Mouse (Mus musculus) lung, postnatal 0 days (tissue): ENCODE measurements around the gene Vmn1r221. TPM values are rescaled to one million over a fixed set of nuclear protein-coding genes. Genes with fewer than 3 reads are reported as not detected.

Experiments used
- ATAC-seq: fragments of 200-750 bp; cut with Nextera tagmentation; 2 replicates; pipeline ENCODE4 v1.8.0; 2017; ENCODE audit warnings: moderate library complexity
- DNase-seq: peaks from one replicate; pipeline ENCODE4 v3.0.0-alpha.2; 2016; ENCODE audit warnings: low spot score
- H3K27ac ChIP-seq: fragments of 300-500 bp; sonication (generic); 2 replicates; pipeline ENCODE4 v1.5.1; 2014; ENCODE audit warnings: antibody characterized with exemption, mild to moderate bottlenecking, low read length, mixed read lengths
- H3K27me3 ChIP-seq: fragments of 300-500 bp; sonication (generic); replicated peaks from 2 replicates; pipeline ENCODE4 v1.6.1; 2014; ENCODE audit warnings: low read length, mixed read lengths; ENCODE audit not compliant: insufficient read depth
- H3K36me3 ChIP-seq: fragments of 300-500 bp; sonication (generic); 2 replicates; pipeline ENCODE4 v1.6.1; 2014; ENCODE audit warnings: low read length, mixed read lengths; ENCODE audit not compliant: insufficient read depth
- H3K4me1 ChIP-seq: fragments of 300-500 bp; sonication (generic); 2 replicates; pipeline ENCODE4 v1.6.1; 2014; ENCODE audit warnings: antibody characterized with exemption, low read depth, low read length, mixed read lengths; ENCODE audit not compliant: insufficient read depth
- H3K4me2 ChIP-seq: fragments of 300-500 bp; sonication (generic); replicated peaks from 2 replicates; pipeline ENCODE4 v1.6.1; 2014; ENCODE audit warnings: low read depth, mild to moderate bottlenecking, low read length, moderate library complexity, mixed read lengths
- H3K4me3 ChIP-seq: fragments of 300-500 bp; sonication (generic); 2 replicates; pipeline ENCODE4 v1.5.1; 2014; ENCODE audit warnings: low read depth, low read length
- H3K9ac ChIP-seq: fragments of 300-500 bp; sonication (generic); replicated peaks from 2 replicates; pipeline ENCODE4 v1.6.1; 2014; ENCODE audit warnings: low read depth, mild to moderate bottlenecking
- H3K9me3 ChIP-seq: fragments of 300-500 bp; sonication (generic); 2 replicates; pipeline ENCODE4 v1.6.1; 2016; ENCODE audit warnings: low read length, mixed read lengths
- CTCF ChIP-seq: IDR thresholded peaks from 2 replicates; pipeline ENCODE4 v1.5.1; 2016; ENCODE audit warnings: antibody characterized with exemption, mild to moderate bottlenecking
- EP300 ChIP-seq: IDR thresholded peaks from 2 replicates; pipeline ENCODE4 v1.6.1; 2016; ENCODE audit warnings: antibody characterized with exemption, mild to moderate bottlenecking, control low read depth
- WGBS: fragments of 180-500 bp; shearing (Covaris S2); extraction: QIAGEN DNeasy Blood & Tissue Kit; methylation state at CpG from one replicate; pipeline ENCODE4 v1.1.7; 2014; 5-methylcytosine and 5-hydroxymethylcytosine counted together
- polyA plus RNA-seq: library from polyadenylated mRNA; unstranded; fragments of >200 nt; fragmentation: Nextera tagmentation; extraction: Ambion mirVana; gene quantifications from 2 replicates; pipeline ENCODE4 v1.2.1, GENCODE M21; 2015

The Vmn1r221 gene
- polyA plus RNA-seq, 1 experiment from 2014 or later = not detected

DNA sequence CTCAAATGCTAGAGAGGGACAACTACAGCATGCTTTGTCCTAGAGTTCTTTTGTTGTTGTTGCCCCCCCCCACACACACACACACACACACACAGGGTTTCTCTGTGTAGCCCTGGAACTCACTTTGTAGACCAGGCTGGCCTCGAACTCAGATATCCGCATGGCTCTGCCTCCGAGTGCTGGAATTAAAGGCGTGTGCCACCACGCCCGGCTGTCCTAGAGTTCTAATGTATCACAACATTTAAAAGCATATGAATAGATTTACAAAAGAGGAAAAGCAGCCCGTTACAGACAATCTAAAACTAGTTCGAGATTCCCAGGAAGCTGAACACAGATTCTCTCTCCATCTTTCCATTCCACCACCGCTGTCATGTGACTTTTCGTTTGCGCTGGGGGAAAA lies 55.8 kb downstream of the Vmn1r221 start:
- WGBS = 24% methylated on average over 11 of the region's 11 CpGs
- H3K27ac ChIP-seq = no peak overlapping the region
- ATAC-seq (no peak), DNase-seq (no peak)
- H3K9me3 ChIP-seq = no peaks in the 10 kb centered on the region
- H3K36me3 ChIP-seq = no peaks in the 10 kb centered on the region
- H3K4me2 ChIP-seq = peak overlapping the region; percentile 19; the same call in 1 of the 2 replicates
- H3K27me3 ChIP-seq = 0 out of 2 replicates have a peak, but pooled peaks cover 4% of the 10 kb centered on the region
- H3K9ac ChIP-seq = no peak overlapping the region
- H3K4me1 ChIP-seq = no peaks in the 10 kb centered on the region
- no peak for TF ChIP-seq CTCF
- no peak overlapping the region for H3K4me3 ChIP-seq

DNA sequence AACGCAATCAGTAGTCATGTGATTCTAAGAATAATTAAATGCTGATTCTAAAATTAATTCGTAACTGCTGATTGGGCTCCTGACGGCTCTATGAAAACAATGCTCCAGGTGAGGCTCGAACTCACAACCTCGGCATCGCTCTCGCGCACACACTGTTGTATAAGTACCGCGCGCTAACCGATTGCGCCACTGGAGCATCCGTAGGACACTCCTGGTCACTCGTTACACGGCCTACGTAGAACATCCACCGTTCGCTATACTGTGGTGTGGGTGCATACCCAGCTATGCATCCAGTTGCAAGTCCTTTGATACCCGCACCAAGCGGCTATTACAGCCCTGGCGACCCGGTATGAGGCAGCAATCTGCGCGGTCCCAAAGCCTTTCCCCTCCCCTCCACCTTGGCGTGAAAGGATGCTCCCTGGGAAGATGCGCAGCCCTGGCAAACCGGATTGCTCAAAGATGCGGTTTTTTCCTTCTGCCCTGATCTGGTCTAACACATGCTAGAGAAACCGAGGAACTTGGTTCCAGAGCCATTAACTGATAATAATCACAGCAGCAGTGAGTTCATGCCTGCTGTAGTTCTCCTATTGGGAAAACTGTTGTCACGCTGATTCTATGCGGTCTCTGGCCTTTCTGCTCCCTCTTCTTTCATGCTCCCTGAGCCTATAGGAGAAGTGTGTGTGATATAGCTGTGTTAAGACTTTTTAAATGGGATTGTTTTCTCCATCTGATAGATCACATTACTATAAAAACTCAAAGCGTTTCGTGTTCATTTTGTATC lies 56.6 kb downstream of the Vmn1r221 start:
- ATAC-seq (no peak), DNase-seq (no peak)
- no peak overlapping the region for H3K27ac ChIP-seq
- H3K4me3 ChIP-seq = peak overlapping the region; percentile 12; the same call in 1 of the 2 replicates
- 0 out of 2 replicates have a peak, but pooled peaks cover 4% of the 10 kb centered on the region for H3K27me3 ChIP-seq
- TF ChIP-seq EP300 = no peak
- TF ChIP-seq CTCF = no peak
- WGBS = 4% methylated on average over 34 of the region's 34 CpGs
- H3K4me1 ChIP-seq = no peaks in the 10 kb centered on the region
- H3K9me3 ChIP-seq = no peaks in the 10 kb centered on the region
- no peaks in the 10 kb centered on the region for H3K36me3 ChIP-seq
- H3K4me2 ChIP-seq = peak overlapping the region; percentile 19; the same call in 1 of the 2 replicates
- no peak overlapping the region for H3K9ac ChIP-seq

Other genes starting within 250 kb of the Vmn1r221 start
- gene Vmn1r213, start 206.5 kb upstream of the Vmn1r221 start, polyA plus RNA-seq = not detected in 2 replicates
- not detected in 2 replicates for gene Vmn1r214, start 183.7 kb upstream of the Vmn1r221 start, polyA plus RNA-seq
- gene Vmn1r215, start 146.1 kb upstream of the Vmn1r221 start, polyA plus RNA-seq = not detected in 2 replicates
- not detected in 2 replicates for gene Vmn1r217, start 95.9 kb upstream of the Vmn1r221 start, polyA plus RNA-seq
- not detected in 2 replicates for gene Vmn1r218, start 81.0 kb upstream of the Vmn1r221 start, polyA plus RNA-seq
- not detected in 2 replicates for gene Vmn1r219, start 54.8 kb upstream of the Vmn1r221 start, polyA plus RNA-seq
- not detected in 2 replicates for gene Vmn1r220, start 26.2 kb upstream of the Vmn1r221 start, polyA plus RNA-seq
- not detected in 2 replicates for gene Vmn1r222, start 21.8 kb downstream of the Vmn1r221 start, polyA plus RNA-seq
- gene Vmn1r223, start 33.0 kb downstream of the Vmn1r221 start, polyA plus RNA-seq = not detected in 2 replicates
- gene Zfp322a, start 155.1 kb downstream of the Vmn1r221 start, polyA plus RNA-seq = 27.1 and 30.9 TPM in 2 replicates
- gene Abt1, start 209.7 kb downstream of the Vmn1r221 start, polyA plus RNA-seq = 8.4 and 8.7 TPM in 2 replicates